Mouse (Mus musculus) embryo, embryonic 11.5 days (tissue): Measurements from ENCODE around the gene Actr6.

ENCODE experiments used
- DNase-seq: peaks from one replicate; pipeline ENCODE4 v3.0.0-alpha.2; 2012; ENCODE audit warnings: low read depth, low spot score

Actr6 gene

GRCm38 (mm10) chr10:89732001-89732794, at the start of gene Actr6:
Actr6 (minus strand) TSS chr10:89732295.
- peak; percentile 88 for DNase-seq

GRCm38 (mm10) chr10:89776029-89776428, 43.9 kb upstream of the Actr6 start:
- no peak for DNase-seq

GRCm38 (mm10) chr10:89771894-89772293, 39.8 kb upstream of the Actr6 start:
- no peak for DNase-seq

GRCm38 (mm10) chr10:89769096-89769495, 37.0 kb upstream of the Actr6 start:
- DNase-seq, result no peak

- no peak for DNase-seq
Observed at GRCm38 (mm10) chr10:89768352-89769020, 36.4 kb upstream of the Actr6 start.

GRCm38 (mm10) chr10:89765790-89766714, 34.0 kb upstream of the Actr6 start:
- DNase-seq, result no peak

GRCm38 (mm10) chr10:89764457-89765121, 32.5 kb upstream of the Actr6 start:
- DNase-seq, result no peak

GRCm38 (mm10) chr10:89760772-89761171, 28.7 kb upstream of the Actr6 start:
- no peak for DNase-seq

GRCm38 (mm10) chr10:89755231-89755630, 23.1 kb upstream of the Actr6 start:
- DNase-seq, result no peak

GRCm38 (mm10) chr10:89751069-89751468, 19.0 kb upstream of the Actr6 start:
- DNase-seq, result no peak

- DNase-seq, result no peak
Observed at GRCm38 (mm10) chr10:89748619-89749018, 16.5 kb upstream of the Actr6 start.

- DNase-seq, result no peak
Observed at GRCm38 (mm10) chr10:89747911-89748310, 15.8 kb upstream of the Actr6 start.

- no peak for DNase-seq
Observed at GRCm38 (mm10) chr10:89747221-89747905, 15.3 kb upstream of the Actr6 start.

GRCm38 (mm10) chr10:89746581-89746980, 14.5 kb upstream of the Actr6 start:
- DNase-seq, result no peak

GRCm38 (mm10) chr10:89745666-89746020, 13.5 kb upstream of the Actr6 start:
- DNase-seq, result no peak

- peak; percentile 86 for DNase-seq
Observed at GRCm38 (mm10) chr10:89744871-89745665, 13.0 kb upstream of the Actr6 start, which contains the start of gene Uhrf1bp1l. Uhrf1bp1l (plus strand) TSS chr10:89744991.

GRCm38 (mm10) chr10:89744341-89744740, 12.2 kb upstream of the Actr6 start:
- DNase-seq, result no peak

- DNase-seq, result no peak
Observed at GRCm38 (mm10) chr10:89743266-89743665, 11.2 kb upstream of the Actr6 start.

- DNase-seq, result no peak
Observed at GRCm38 (mm10) chr10:89740995-89741394, 8.9 kb upstream of the Actr6 start.

GRCm38 (mm10) chr10:89739703-89740102, 7.6 kb upstream of the Actr6 start:
- no peak for DNase-seq
